Mouse (Mus musculus): ENCODE data around the gene Ctsl.

Gene Ctsl

DNA sequence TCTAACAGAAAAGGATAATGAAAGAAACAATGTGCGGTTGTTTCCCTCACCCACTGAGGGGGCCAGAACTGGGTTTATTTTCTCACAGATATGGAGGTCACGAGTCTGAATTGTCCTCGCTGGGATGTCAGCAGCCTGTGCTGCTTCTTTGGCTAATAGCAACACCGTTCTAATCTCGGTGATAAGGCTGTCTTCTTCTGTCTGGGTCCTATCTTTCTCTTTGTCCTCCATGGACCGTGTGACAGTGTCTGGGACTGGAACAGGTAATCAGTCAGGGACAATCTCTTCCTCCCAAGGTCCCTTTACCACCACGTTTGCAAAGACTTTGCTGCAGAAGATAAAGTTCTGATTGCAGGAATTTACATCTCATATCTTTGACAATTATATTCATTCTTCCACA lies 4.5 kb upstream of the Ctsl start:
- DNase-seq (ENCODE audit: low read depth in 1 of 2, low spot score in 2 of 2): no peak

DNA sequence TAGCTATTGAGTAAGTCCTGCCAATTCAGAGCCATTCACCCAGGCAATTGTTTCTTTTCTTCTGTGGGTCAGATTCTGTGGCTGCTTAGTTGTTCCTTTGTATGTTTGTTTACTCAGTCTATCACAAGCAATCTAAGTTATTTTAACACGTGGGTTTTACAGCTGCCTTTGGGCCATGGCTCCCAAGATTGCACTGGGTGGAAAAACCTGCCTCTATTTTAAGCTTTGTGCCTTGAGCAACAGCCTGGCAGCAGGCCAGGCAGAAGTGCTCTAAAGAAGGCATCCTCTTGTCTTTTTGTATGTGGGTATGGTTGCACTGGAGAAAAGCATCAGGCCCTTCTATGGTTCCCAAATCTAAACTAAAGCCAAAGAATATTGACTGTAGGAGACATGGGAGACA lies 3.0 kb upstream of the Ctsl start:
- DNase-seq (ENCODE audit: low read depth in 1 of 2, low spot score in 2 of 2): no peak

DNA sequence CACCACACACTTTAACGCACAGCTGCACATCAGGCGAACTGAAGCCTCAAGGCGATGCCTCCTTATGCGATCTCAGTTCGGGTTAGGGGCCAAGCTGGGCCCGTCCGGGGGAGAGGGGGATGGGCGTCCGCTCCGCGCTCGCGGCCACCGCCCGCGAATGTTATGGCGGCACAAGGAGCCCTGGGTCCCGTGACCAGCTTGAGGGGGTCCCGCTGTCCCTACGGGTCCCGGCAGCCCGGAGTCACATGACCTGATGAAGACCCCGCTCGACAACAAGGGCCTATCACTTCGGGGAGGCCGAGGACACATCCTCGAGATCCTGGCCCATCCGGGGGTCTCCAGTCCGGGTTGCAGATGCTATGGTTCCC lies 901 bp downstream of the Ctsl start:
- peak in 1 of 2 experiments; percentile 5 for DNase-seq (ENCODE audit: low read depth in 1 of 2, low spot score in 2 of 2)

DNA sequence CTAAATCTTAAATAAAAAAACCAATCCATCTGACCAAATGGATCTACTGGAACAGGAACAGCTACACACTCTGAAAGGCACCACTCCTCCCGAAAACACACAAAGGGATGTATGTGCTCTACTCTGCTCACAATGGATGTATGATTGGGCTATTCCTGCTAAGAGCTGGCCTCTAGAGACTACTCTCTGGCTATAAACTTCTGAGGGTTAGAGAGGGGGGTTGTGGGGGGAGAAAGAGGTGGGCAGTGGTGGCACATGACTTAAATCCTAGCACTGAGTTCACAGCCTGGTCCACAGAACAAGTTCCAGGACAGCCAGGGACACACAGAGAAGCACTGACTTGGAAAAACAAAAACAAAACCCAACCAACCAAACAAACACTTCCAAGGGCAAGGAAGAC lies 2.1 kb downstream of the Ctsl start:
- no peak for DNase-seq (ENCODE audit: low read depth in 1 of 2, low spot score in 2 of 2)

DNA sequence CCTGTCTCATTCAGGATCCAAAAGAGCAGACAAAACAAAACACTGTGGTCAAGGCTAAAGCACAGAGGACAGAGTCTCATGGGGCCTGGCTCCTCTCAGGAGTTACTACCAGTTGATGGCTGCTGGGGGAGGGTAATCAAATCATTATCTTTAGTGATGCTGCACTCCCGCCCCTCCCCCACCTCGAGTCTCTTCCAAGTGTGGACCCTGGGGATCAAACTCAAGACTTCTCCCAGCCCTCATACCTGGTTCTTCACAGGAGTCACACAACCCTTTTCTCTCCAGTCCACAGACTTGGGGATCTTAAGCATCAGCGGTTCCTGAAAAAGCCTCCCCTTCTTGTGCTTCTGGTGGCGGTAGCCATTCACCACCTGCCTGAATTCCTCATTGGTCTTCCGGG lies 3.1 kb downstream of the Ctsl start:
- no peak for DNase-seq (ENCODE audit: low read depth in 1 of 2, low spot score in 2 of 2)

DNA sequence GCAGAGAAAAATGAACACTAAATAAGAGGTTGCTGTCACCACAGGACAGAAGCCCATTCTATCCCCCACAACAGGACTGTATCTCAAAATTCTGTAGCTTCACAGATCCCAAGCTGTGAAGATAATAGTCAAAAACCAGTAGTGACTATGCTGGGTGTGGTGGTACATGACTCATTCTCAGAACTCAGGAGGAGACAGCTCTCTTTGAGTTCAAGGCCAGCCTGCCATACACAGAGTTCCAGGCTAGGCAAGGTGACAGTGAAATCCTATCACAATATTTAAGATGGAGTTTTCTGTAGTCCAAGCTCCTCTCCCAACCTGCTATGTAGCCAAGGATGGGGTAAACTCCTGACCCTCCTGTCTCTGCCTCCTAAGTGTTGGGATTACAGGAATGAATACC lies 5.4 kb downstream of the Ctsl start:
- DNase-seq (ENCODE audit: low read depth in 1 of 2, low spot score in 2 of 2): no peak

DNA sequence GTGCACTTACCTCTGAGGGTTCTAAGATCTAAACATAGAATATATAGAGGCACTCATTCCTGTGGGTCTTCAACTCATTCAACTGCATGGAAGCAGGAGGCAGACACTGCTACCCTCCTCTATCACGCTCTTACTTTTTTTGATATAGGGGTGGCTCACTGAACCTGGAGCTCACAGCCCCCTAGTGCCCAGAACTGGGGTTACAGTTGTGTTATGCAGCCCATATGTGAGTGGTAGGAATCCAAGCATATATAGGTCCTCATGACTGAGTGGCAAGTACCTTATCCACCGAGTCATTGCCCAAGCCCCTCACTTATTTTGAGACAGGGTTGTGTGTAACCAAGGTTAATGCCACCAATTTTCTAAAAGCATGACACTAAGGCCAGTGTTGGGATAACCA lies 6.4 kb downstream of the Ctsl start:
- DNase-seq (ENCODE audit: low read depth in 1 of 2, low spot score in 2 of 2): no peak

DNA sequence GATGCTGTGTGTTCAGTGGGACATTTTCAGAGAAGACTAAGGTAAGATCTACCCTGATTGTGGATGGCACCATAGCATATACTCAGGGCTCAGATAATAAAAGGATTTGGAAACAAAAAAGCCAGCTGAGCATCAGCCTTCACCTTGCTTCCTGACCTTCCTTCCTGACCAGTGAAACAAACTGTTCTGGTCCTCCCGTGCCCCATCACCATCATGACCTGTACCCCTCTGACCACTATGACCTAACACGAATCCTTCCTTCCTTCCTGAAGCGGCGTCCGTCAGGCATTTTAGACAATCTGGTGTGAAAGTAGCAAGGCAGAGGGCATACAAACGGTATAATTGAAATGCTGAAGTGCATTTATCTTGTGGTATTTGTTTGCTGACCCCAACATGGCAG lies 8.6 kb downstream of the Ctsl start:
- no peak for DNase-seq (ENCODE audit: low read depth in 1 of 2, low spot score in 2 of 2)

DNA sequence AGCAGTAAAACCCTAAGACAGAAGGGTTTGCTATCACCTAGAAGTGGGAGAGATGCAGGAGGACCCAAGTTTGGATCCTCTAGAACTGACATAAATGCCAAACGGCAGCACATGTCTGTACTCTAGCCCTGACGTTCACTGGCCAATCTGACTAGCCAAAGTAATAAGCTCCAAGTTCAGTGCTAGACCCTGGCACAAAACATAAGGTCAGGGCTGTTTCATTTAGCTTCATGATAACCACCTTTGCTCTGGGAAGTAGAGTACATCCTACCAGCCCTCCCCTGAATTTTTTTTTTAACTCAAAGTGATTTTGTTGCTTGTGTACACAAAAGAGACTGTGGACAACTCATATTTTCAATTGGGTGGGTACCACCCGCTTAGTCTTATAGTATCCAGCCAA lies 9.7 kb downstream of the Ctsl start:
- DNase-seq (ENCODE audit: low read depth in 1 of 2, low spot score in 2 of 2): no peak

DNA sequence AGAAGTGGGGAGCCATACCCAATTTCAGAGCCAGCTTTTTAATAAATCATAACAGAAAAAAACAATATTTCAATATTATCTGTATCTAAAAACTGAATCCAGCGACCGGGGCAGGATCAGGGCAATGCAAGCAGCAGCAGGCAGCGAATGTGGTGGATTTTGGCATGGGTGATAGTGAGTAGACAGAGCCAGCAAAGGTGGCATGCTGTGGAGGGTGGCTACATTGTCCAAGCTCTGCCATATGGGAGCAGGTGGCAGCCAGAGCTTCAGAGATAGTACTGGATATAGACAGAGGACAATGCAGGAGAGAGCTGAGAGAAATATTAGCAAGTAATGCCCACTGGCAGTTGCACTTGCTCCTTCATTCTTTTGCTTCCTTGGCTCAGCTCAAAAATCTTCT lies 11.0 kb downstream of the Ctsl start:
- DNase-seq (ENCODE audit: low read depth in 1 of 2, low spot score in 2 of 2): no peak

DNA sequence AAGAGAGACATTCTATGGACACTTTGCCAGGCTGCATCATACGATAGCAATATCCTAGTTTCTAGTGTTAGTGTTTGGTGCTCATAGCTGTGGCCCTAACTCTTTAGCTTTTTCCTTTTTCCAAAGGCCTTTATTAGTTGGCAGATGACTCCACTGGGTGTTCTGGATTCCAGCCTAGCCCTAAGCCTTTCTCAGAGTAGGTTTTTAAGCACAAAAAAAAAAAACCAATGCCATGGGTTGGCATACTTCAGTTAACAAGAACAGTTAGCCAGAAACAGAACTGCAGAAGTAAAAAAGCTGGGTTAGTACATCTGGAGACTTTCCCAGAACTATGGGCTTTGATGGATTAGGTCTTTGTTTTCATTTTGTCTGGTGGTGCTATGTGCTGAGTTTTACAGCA lies 12.2 kb downstream of the Ctsl start:
- no peak for DNase-seq (ENCODE audit: low read depth in 1 of 2, low spot score in 2 of 2)

DNA sequence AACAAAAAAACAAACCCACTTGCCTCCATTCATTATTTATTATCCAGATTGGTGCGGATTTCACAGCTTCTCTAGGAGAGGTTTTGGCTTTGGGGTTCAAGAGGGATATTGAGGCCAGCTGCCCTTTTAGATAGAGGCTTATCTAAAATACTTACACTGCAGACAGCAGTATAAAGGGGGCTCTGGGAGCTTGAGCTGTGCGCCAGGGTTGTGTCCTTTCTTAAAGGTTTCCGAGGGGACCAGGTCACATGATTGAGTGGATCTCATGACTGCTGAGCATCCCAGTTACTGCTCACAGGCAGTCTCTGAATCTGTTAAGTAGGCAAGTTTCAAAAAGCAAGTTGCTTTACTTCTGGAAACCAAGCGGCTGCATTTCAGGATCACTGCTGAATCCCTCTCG lies 13.3 kb downstream of the Ctsl start:
- DNase-seq (ENCODE audit: low read depth in 1 of 2, low spot score in 2 of 2): no peak

DNA sequence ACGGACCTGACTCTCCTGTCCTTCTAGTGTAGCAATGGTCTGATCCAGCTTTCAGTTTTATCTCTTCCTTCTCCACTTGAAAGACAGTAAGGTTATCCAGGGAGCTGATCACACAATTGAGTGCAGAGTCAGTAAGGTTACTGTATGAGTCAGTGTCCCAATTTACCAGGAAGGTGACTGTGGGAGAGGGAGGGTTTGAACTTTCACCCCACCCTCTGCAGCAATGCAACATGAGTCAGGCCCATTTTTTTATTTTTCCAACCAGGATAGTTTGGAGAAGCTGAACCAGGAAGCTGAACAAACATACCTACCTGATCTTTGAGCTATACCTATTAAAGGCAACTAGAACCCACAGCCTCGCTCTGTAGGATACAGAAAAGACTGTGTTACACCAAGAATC lies 21.2 kb downstream of the Ctsl start:
- no peak for DNase-seq (ENCODE audit: low read depth in 1 of 2, low spot score in 2 of 2)

DNA sequence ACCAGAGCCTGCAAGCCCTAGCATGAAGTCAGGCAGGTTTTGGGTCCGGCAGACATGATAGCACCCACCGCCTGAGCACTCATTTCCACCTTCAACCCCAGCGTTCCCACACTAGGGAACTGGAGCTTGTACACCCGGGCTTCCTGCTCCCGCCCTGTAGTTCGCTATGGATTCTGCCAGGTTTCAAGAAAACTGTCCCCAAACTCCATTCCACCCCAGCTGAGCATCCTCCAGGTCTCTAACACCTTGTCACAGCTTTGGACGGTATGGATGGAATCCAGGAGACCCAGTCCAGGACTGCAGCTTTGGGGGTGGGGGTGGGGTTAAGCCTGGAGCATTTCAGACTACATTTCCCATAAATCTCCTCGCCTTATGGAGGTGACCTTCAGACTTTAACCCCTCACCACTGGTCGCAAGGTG lies 26.6 kb downstream of the Ctsl start:
- DNase-seq (ENCODE audit: low read depth in 1 of 2, low spot score in 2 of 2): no peak

DNA sequence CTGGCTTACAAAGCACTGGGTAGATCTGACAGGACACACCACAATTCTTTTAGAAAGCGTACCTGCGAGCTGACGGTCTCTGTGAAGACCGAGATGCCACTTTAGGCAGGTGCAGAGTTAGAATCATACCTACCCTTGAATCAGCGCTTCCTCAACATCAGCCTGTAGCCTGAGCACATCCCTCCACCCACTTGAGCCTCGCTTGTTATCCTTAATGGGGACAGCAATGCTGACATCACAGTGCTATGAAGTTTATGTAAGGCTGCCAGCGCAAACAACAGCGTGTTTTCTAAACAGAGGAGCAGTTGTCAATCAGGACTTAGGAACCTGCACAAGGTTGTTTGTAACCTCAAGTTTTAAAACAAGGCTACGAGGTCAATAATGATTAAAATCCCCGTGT lies 27.1 kb downstream of the Ctsl start:
- DNase-seq (ENCODE audit: low read depth in 1 of 2, low spot score in 2 of 2): no peak

DNA sequence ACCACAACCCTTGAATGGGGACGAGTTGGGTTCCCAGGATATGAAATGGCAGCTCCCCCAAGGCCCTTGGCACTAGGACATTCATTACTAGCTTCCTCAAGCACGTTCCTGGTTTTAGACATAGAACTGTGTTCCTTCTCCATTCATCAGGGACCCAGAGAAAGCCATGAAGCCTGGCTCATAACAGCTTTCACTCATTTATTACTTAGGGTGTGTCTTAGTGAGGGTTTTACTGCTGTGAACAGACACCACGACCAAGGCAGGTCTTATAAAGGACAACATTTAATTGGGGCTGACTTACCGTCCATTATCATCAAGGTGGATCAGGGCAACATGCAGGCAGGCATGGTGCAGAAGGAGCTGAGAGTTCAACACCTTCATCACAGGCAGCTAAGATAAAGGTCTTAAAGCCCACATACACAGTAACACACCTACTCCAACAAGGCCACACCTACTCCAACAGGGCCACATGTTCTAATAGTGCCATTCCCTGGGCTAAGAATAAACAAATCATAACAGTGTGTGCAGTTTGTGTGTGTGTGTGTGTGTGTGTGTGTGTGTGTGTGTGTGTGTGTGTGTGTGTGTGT lies 35.1 kb downstream of the Ctsl start:
- no peak for DNase-seq (ENCODE audit: low read depth in 1 of 2, low spot score in 2 of 2)

DNA sequence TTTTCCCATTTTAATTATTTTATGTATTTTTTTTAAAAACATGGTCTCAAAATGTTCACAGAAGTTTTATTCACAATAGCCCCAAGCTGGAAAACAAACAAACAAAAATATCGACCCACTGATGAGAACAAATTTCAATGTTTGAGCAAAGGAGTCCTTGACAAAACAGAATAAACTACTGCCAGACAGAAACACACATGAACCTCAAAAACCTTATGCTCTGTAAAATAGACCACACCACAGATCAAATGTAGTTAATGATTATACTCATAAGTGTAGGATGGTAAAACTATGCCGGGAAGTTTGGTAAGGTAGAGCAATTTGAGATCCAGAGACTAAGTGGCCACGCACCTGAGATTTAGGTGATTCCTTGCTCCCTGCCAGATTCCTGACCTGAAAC lies 37.6 kb downstream of the Ctsl start:
- DNase-seq (ENCODE audit: low read depth in 1 of 2, low spot score in 2 of 2): no peak

DNA sequence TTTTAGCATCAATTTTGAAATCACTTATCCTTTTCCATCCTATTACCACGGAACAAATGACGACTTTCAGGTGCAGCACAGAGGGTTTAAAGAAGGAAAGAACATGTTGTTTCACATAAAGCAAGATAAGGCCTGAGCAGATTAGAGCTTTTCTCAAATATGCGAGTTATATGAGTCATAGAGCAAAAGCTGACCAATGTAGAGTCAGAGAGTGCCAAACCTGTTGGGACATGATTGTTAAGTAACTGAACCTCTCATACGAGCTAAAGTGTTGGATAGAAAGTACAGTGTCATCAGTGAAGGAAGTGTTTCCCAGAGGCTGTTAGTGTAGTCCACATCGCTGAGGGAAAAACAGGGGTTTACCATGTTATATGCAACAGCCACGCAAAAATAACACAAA lies 38.4 kb downstream of the Ctsl start:
- DNase-seq (ENCODE audit: low read depth in 1 of 2, low spot score in 2 of 2): no peak

DNA sequence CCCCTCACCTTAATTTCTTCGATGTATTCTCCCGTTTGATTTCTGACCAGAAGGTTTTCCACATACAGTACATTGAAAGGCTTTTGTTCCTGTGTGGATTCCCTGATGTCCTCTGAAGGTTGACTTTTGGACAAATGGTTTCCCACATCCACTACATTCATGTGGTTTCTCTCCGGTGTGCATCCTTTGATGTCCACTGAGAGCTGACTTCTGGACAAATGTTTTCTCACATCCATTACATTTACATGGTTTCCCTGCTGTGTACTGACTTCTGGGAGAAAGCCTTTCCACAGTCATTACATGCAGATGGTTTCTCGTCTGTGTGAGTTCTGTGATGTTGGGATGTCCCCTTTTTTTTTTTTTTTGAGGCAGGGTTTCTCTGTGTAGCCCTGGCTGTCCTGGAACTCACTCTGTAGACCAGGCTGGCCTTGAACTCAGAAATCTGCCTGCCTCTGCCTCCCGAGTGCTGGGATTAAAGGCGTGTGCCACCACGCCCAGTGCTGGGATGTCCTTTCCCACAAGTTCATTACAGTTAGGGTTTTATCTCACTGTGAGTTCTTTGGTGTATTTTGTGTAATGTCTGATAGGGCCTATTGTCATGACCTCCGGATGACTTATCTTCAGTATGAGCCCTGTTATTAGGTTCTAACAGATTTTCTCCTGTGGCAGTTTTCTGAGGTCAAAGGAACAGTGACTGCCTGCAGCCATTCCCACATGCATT lies 48.0 kb downstream of the Ctsl start:
- no peak for DNase-seq (ENCODE audit: low read depth in 1 of 2, low spot score in 2 of 2)

DNA sequence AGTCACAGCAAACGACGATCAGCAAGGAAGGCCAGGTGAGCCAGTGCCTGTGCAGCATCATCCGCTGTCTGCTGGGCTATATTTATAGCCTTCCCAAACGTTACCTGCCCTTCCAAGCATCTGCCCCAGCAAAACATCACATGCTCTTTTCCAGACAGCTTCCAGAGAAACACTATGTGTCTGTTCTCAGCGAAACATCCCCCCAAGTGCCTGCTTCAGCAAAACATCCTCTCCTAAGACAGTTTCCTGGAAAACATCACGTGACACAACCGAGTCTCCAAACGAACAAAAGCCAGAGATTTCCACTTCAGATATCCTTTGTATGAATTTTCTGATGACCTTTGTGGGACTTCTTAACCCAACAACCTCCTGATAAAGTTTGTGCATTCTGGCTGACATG lies 50.4 kb downstream of the Ctsl start:
- DNase-seq (ENCODE audit: low read depth in 1 of 2, low spot score in 2 of 2): no peak

DNA sequence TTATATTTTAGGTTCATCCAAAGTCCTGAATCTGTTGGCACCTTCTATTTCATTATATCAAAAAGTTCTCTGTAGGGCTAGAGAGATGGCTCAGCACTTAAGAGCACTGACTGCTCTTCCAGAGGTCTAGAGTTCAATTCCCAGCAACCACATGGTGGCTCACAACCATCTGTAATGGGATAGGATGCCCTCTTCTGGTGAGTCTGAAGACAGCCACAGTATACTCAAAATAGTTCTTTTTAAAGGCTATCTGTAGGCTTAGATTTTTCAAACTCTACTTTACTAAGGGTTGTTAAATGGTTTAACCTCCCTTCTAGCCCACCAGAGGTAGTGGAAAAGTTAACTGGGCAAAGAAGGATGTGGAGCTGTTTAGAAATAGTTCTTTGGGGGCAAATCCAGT lies 50.9 kb downstream of the Ctsl start:
- no peak for DNase-seq (ENCODE audit: low read depth in 1 of 2, low spot score in 2 of 2)

DNA sequence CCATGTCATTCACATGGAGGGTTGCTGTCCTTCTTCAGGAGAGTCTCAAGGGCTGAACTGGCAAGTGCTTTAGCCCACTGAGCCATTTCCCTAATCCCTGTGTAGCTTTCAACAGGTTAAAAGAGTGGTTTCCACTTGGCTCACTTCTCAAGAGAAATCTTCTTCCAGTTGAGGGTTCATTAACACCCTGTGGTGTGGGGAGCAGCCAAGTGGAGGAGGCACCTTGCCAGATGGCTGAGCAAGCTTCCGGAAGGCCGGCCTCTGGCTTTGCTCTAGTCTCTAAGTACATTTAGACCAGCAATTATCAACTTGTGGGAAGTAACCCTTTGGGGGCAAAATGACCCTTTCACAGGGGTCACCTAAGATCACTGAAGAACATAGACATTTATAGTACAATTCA lies 52.3 kb downstream of the Ctsl start:
- no peak for DNase-seq (ENCODE audit: low read depth in 1 of 2, low spot score in 2 of 2)

DNA sequence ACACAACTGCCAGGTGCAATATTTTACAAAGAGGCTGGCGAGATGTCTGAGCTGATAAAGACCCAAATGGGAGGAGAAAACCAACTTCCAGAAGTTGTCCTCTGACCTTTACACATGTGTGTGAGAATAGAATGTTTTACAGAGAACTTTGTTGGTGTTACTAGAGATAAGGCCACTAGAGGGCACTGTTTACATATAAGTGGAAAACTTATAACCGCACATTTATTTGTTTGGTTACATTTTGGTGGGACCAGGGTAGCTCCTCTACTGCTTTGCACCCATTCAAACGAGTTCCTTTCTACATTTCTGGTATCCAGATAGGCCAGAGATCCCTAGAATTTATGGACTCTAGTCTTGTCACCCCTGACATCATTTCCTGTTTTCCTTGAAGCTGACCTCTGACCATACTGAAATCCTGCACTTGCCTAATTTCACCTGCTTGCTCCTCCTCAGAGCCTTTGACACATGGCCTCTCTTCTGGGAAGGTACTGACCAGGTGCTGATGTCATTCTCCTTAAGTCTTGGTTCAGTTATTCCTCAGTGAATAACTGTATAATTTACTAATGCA lies 55.1 kb downstream of the Ctsl start:
- no peak for DNase-seq (ENCODE audit: low read depth in 1 of 2, low spot score in 2 of 2)

All from monocyte, adult 2 months (primary cell).